Mouse (Mus musculus): ENCODE measurements around the gene 1700102P08Rik. TPM values are rescaled to one million over a fixed set of nuclear protein-coding genes. Genes with fewer than 3 reads are reported as not detected.

1700102P08Rik gene
- polyA plus RNA-seq, 1 experiment from 2014 or later, result 0.69 TPM

DNA sequence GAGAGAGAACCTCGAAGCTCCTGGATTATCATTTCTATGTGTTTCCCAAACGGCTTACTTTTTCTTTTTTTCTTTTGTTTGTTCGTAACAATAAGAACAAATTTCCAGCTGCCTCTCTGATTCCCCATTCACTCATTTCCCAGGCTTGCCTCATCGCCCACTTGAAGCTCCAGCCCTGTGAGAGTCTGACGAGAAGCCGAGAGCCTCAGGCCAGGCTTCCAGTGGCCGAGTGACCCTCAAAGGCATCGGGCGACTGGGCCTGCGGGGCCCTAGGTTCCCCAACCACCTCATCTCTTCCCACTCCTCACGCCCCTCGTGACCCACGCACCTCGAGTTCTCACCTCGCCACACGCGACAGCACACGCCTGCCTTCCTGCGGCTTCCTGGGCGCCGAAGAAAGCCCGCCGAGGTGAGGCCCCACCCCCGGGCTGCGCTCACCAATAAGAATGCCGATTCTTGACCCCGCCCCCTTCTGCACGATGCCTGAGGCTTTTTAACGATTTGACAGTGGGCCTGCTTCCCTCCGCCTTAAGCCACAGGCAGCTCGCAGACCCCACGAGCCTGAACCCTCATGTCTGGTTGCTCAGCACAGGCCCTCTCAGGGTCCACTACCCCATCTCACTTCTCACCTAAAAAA lies 38.9 kb downstream of the 1700102P08Rik start:
- H3K4me3 ChIP-seq, result peak overlapping the region; percentile 38
- H3K27me3 ChIP-seq (ENCODE audit: insufficient read depth, poor library complexity, severe bottlenecking), result no peaks in the 10 kb centered on the region
- 0 out of 2 replicates have a peak, but pooled peaks cover 3% of the 10 kb centered on the region for H3K9me3 ChIP-seq
- 51% methylated on average over 32 of the region's 32 CpGs for WGBS
- peaks cover 14% of the 10 kb centered on the region; the same call in 1 of the 2 replicates for H3K4me1 ChIP-seq (replicated peaks)
- DNase-seq (ENCODE audit: low spot score), result peak; percentile 47
- no peaks in the 10 kb centered on the region for H3K36me3 ChIP-seq
- H3K27ac ChIP-seq, result peak overlapping the region; percentile 62; the same call in 1 of the 2 replicates

DNA sequence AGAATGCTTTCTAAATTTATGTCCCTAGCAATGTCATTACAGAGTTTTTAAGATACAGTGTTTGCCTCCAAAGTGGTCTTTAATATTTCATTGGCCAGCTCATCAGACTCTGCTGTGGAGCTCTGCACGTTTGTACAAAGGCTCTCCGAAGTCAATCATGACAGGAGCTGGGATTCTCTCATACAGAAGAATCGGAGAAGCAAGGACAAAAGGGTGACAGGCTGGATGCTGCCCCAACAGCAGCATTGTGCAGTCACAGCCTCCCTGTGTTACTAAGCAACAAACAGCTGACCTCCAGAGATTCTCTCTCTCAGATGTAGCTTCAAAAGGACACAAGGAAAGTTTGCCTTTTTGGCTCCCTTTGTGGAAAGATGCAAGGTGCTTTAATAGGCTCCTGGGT lies 43.6 kb downstream of the 1700102P08Rik start, which contains the start of gene BC048562:
Gene BC048562 (plus strand): TSS at position 301 of the 400 bp plus-strand sequence.
- no peaks in the 10 kb centered on the region for H3K36me3 ChIP-seq
- peaks cover 18% of the 10 kb centered on the region; the same call in 1 of the 2 replicates for H3K4me1 ChIP-seq (replicated peaks)
- no peak for DNase-seq (ENCODE audit: low spot score)
- no peaks in the 10 kb centered on the region for H3K27me3 ChIP-seq (ENCODE audit: insufficient read depth, poor library complexity, severe bottlenecking)
- H3K27ac ChIP-seq, result no peak within 1 kb of the TSS
- 53% methylated on average over 3 of the region's 3 CpGs for WGBS
- H3K4me3 ChIP-seq, result no peak within 1 kb of the TSS
- H3K9me3 ChIP-seq, result 0 out of 2 replicates have a peak, but pooled peaks cover 3% of the 10 kb centered on the region

- Histone ChIP-seq H3K27me3 (ENCODE audit: insufficient read depth, poor library complexity, severe bottlenecking) (no peaks in the 10 kb centered on the region), H3K4me1 (replicated peaks) (peaks cover 11% of the 10 kb centered on the region; the same call in 1 of the 2 replicates), H3K9me3 (0 out of 2 replicates have a peak, but pooled peaks cover 3% of the 10 kb centered on the region), H3K36me3 (no peaks in the 10 kb centered on the region), H3K27ac (no peak overlapping the region), H3K4me3 (no peak overlapping the region)
- 80% methylated on average over 6 of the region's 6 CpGs for WGBS
- no peak for DNase-seq (ENCODE audit: low spot score)
Observed at GRCm38 (mm10) chr9:108439176-108439575, 46.6 kb downstream of the 1700102P08Rik start.

DNA sequence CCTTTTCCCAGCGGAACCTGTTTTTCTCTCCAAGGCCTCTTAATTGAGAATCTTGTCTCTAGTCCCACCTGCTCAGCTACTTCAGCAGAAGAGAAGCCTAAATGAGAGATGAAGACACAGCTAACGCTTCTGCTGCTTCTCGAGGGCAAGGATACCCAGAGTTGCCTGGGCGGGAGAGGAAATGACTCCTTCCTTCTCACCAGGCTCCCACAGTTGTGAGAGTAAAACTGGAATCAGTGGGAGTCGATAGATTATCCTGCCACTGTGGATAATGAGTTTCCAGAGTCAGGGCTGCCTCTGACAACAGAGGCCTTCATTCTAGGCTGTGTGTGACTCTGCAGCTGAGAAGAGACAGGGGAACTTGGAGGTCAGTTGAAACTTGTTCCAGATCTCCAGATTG lies 47.9 kb downstream of the 1700102P08Rik start:
- Histone ChIP-seq H3K4me1 (replicated peaks) (peaks cover 11% of the 10 kb centered on the region; the same call in 1 of the 2 replicates), H3K27me3 (ENCODE audit: insufficient read depth, poor library complexity, severe bottlenecking) (no peaks in the 10 kb centered on the region), H3K9me3 (0 out of 2 replicates have a peak, but pooled peaks cover 2% of the 10 kb centered on the region), H3K27ac (no peak overlapping the region), H3K4me3 (no peak overlapping the region), H3K36me3 (no peaks in the 10 kb centered on the region)
- 82% methylated on average over 5 of the region's 5 CpGs for WGBS
- no peak for DNase-seq (ENCODE audit: low spot score)

- DNase-seq (ENCODE audit: low spot score), result no peak
- H3K4me1 ChIP-seq (replicated peaks), result peaks cover 5% of the 10 kb centered on the region; the same call in 1 of the 2 replicates
- WGBS, result 92% methylated on average over 11 of the region's 11 CpGs
- H3K9me3 ChIP-seq, result no peaks in the 10 kb centered on the region
- H3K36me3 ChIP-seq, result no peaks in the 10 kb centered on the region
- no peaks in the 10 kb centered on the region for H3K27me3 ChIP-seq (ENCODE audit: insufficient read depth, poor library complexity, severe bottlenecking)
- no peak overlapping the region for H3K4me3 ChIP-seq
- no peak overlapping the region for H3K27ac ChIP-seq
Observed at GRCm38 (mm10) chr9:108441236-108441919, 48.8 kb downstream of the 1700102P08Rik start.

DNA sequence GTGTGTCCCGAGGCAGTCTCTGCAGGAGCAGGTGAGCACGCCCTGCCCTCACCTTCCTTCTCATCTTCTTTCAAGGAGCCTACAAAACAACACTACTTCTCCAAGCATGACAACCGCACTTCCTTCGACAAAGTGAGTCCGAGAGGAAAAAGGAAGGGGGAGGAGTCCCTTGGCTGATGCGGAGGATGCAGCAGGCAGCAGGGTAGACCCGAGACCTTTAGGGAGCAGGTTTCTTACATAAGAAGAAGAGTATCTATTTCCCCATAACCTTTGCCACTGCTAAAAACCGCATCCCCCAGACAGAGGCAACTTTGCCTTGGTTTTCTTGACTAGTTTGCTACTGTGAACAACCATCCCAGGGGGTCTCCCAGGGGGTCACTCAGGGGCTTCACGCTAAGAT lies 52.5 kb downstream of the 1700102P08Rik start:
- Histone ChIP-seq H3K27me3 (ENCODE audit: insufficient read depth, poor library complexity, severe bottlenecking) (no peaks in the 10 kb centered on the region), H3K36me3 (peaks cover 19% of the 10 kb centered on the region), H3K4me3 (no peak overlapping the region), H3K4me1 (replicated peaks) (peaks cover 21% of the 10 kb centered on the region), H3K27ac (no peak overlapping the region), H3K9me3 (no peaks in the 10 kb centered on the region)
- DNase-seq (ENCODE audit: low spot score), result no peak
- WGBS, result 68% methylated on average over 9 of the region's 9 CpGs

DNA sequence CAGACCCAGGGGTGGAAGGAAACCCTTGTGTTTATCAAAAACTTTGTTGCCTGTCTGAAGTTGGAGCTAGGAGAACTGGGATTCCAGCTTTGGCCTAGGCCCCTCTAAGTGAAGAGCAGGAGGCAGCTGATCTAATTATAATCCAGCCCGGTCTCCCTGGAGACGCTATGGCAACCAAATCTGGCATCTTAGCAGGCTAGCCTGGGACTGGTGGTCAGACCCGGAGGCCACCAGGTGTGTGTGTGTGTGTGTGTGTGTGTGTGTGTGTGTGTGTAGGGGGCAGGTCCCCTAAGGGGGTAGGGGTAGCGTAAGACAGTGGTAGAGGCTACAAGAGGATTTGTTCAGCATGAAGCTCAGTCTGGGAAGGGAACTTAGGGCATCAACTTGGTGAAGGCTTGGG lies 57.3 kb downstream of the 1700102P08Rik start:
- peaks cover 53% of the 10 kb centered on the region for H3K4me1 ChIP-seq (replicated peaks)
- H3K27ac ChIP-seq, result peak overlapping the region; percentile 87
- H3K4me3 ChIP-seq, result peak overlapping the region; percentile 65
- 37% methylated on average over 4 of the region's 4 CpGs for WGBS
- peaks cover 12% of the 10 kb centered on the region for H3K27me3 ChIP-seq (ENCODE audit: insufficient read depth, poor library complexity, severe bottlenecking)
- H3K36me3 ChIP-seq, result peaks cover 19% of the 10 kb centered on the region
- DNase-seq (ENCODE audit: low spot score), result peak; percentile 88
- H3K9me3 ChIP-seq, result no peaks in the 10 kb centered on the region

DNA sequence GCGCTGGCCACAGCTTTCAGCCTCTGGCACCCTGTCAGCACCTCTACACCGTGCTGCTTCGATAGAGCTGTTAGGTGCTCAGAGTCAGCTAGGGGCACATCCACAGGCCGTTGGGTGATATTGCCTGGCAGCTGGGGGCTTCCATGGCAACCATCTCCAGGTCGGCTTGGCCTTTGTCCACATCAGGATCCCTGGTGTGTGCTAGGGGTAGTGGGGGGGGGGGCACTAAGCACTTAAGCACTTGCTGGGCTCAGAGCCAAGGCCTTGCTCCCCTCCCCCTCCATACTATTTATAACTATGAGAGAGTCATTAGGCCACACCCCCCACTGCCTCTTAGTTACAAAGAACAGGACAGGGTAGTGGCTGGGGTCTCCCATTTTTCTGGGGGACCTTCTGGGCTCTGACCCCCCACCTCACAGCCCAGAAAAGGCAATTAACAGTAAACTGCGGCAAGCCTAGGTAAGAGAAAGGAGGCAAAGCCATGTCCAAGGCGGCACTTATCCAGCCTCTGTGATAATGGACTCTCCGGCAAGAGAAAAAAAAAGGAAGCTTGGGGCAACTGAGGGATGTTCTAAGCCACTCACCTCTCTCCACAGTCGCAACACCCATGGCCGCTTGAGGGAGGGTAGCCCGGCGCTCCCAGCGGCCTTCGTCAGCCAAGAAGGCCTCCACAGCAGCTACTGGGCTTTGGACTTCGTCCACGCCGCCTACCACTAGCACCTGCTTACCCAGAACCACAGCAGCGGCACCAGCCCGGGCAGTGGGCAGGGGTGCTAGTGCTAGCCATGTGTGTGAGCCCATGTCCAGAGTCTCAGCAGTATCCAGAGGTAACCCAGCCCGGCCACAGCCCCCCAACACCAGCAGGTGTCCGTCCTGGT lies 57.9 kb downstream of the 1700102P08Rik start:
- Histone ChIP-seq H3K36me3 (peaks cover 19% of the 10 kb centered on the region), H3K4me3 (peak overlapping the region; percentile 65), H3K27ac (peak overlapping the region; percentile 87), H3K27me3 (ENCODE audit: insufficient read depth, poor library complexity, severe bottlenecking) (peaks cover 12% of the 10 kb centered on the region), H3K4me1 (replicated peaks) (peaks cover 53% of the 10 kb centered on the region), H3K9me3 (no peaks in the 10 kb centered on the region)
- DNase-seq (ENCODE audit: low spot score), result peak; percentile 45
- 66% methylated on average over 21 of the region's 21 CpGs for WGBS

DNA sequence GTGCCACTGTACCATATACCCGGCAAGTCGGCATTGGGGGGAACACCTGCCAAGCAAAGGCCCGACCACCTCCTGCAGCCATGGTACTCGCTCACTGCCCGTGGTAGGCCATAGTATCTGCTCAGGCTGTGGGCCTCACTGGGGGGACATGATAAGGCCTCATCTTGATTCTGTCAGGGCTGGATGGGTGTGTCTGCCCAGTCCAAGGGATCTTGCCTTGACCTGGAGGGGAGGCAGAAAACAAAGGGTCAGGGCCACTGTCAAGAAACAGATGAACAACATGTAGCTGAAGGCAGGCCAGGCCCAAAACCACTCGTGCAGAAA lies 58.5 kb downstream of the 1700102P08Rik start:
- 89% methylated on average over 6 of the region's 6 CpGs for WGBS

GRCm38 (mm10) chr9:108451519-108452160 lies 59.0 kb downstream of the 1700102P08Rik start:
- H3K27ac ChIP-seq, result peak overlapping the region; percentile 87
- H3K27me3 ChIP-seq (ENCODE audit: insufficient read depth, poor library complexity, severe bottlenecking), result peaks cover 12% of the 10 kb centered on the region
- no peaks in the 10 kb centered on the region for H3K9me3 ChIP-seq
- peaks cover 19% of the 10 kb centered on the region for H3K36me3 ChIP-seq
- no peak for DNase-seq (ENCODE audit: low spot score)
- peaks cover 53% of the 10 kb centered on the region for H3K4me1 ChIP-seq (replicated peaks)
- peak overlapping the region; percentile 65 for H3K4me3 ChIP-seq
- 49% methylated on average over 6 of the region's 6 CpGs for WGBS

More for the DNA sequence above, 58.5 kb downstream of the 1700102P08Rik start:
- H3K4me3 ChIP-seq, result peak overlapping the region; percentile 65
- peaks cover 19% of the 10 kb centered on the region for H3K36me3 ChIP-seq
- DNase-seq (ENCODE audit: low spot score), result no peak
- peaks cover 53% of the 10 kb centered on the region for H3K4me1 ChIP-seq (replicated peaks)
- peak overlapping the region; percentile 87 for H3K27ac ChIP-seq
- H3K27me3 ChIP-seq (ENCODE audit: insufficient read depth, poor library complexity, severe bottlenecking), result peaks cover 12% of the 10 kb centered on the region
- no peaks in the 10 kb centered on the region for H3K9me3 ChIP-seq

DNA sequence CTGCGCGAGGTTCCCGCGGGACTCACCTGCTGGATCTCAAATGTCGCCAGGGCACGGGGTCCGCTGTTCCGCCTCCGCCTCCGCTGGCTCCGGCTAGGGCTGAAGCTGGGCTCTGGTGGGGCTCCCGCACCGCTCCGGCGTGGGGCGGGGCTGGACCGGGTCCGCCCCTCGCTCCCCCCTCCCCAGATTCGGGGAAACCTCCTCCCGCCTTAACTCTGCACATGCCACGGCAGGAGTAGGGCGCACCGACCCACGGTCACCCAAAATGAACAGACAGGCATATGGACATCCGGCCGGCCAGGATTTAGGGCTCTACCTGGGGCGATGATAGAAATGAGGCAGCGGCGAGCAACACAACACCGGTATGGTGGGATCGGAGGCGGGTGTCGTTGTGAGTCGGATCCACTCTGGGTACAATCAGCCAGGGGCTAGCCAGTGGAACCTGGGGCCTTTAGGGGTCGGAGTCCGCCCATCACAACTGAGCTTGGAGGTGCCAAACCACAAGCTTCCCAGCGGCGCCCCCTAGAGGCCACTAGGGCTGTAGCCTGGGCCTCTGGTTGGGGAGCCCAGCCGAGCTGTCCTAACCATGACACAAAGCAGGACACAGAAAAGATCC lies 59.8 kb downstream of the 1700102P08Rik start:
- peak; percentile 90 for DNase-seq (ENCODE audit: low spot score)
- Histone ChIP-seq H3K9me3 (no peaks in the 10 kb centered on the region), H3K4me1 (replicated peaks) (peaks cover 53% of the 10 kb centered on the region), H3K27me3 (ENCODE audit: insufficient read depth, poor library complexity, severe bottlenecking) (peaks cover 12% of the 10 kb centered on the region), H3K27ac (peak overlapping the region; percentile 87), H3K36me3 (peaks cover 18% of the 10 kb centered on the region), H3K4me3 (peak overlapping the region; percentile 65)
- WGBS, result under 1% methylated on average over 40 of the region's 40 CpGs

DNA sequence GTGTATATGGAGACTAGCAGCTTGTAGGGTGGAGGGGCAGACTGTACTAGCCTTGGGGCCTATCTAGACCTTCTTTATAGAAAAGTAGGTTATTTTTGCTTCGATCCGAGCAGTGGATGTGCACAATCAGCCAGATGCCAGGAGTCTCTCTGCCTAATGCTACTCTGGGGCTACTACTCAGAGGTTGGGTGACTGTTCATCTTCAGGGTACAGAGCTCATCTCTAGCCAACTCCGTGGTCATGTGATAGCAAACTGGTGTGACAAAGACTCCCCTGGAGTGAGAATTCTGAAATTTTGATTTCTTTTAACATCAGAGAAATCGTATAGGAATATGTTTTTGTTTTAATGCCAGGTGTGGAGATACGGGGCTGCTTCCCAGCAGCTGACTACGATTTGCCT lies 60.3 kb downstream of the 1700102P08Rik start:
- Histone ChIP-seq H3K4me1 (replicated peaks) (peaks cover 53% of the 10 kb centered on the region), H3K4me3 (peak overlapping the region; percentile 65), H3K36me3 (peaks cover 13% of the 10 kb centered on the region), H3K27me3 (ENCODE audit: insufficient read depth, poor library complexity, severe bottlenecking) (peaks cover 12% of the 10 kb centered on the region), H3K27ac (peak overlapping the region; percentile 87), H3K9me3 (no peaks in the 10 kb centered on the region)
- DNase-seq (ENCODE audit: low spot score), result no peak
- 55% methylated on average over 6 of the region's 6 CpGs for WGBS

Data from hindbrain, embryonic 10.5 days (tissue).